Mouse (Mus musculus) regulatory T cell (primary cell): ENCODE results near the gene Stfa1.
"Not testable (repeated sequence)": the region's sequence is repeated elsewhere in the genome, so short reads cannot be mapped to it uniquely, and the experiment has no call there.

Experiments
- in situ Hi-C: fragments of 300-600 bp; cut with MboI, MseI; formaldehyde crosslinking; loops from one replicate; pipeline ENCODE4 v1.15.1; 2025; ENCODE audit warnings: high pct_unique_total_duplicates

The Stfa1 gene

GRCm38 (mm10) chr16:36276796-36277195 lies at the start of gene Stfa1:
Gene Stfa1 (plus strand): TSS chr16:36276951.
- in situ Hi-C loops: loop anchor here (5.0 kb wide), 1 partner anchor 91 kb away; the partner anchor contains the start of gene BC100530

DNA sequence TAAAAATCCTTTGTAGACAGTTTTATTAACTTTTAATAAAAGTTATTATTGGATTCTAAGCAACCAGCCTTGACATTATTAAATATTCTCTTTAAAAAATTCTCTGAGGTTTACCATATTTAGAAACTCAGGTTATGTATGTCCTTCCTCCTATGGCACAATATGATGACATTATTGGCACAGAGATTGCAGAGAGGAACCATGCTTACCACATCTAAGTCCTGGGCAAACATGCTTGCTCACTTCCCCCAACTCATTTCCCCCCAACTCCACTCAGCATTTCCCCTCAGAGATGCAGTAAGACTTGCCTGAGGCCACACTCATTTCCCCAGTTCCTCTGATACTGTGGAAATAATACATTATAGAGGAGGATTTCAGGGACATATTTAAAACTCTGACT lies 16.2 kb upstream of the Stfa1 start:
- in situ Hi-C loops: not testable (repeated sequence)

GRCm38 (mm10) chr16:36289140-36289539 lies 12.4 kb downstream of the Stfa1 start:
- in situ Hi-C loops: no loop called here

- in situ Hi-C loops: no loop called here
Measured at GRCm38 (mm10) chr16:36307631-36308030, 30.9 kb downstream of the Stfa1 start.

- in situ Hi-C loops: not testable (repeated sequence)
Measured at GRCm38 (mm10) chr16:36316111-36316510, 39.4 kb downstream of the Stfa1 start.

DNA sequence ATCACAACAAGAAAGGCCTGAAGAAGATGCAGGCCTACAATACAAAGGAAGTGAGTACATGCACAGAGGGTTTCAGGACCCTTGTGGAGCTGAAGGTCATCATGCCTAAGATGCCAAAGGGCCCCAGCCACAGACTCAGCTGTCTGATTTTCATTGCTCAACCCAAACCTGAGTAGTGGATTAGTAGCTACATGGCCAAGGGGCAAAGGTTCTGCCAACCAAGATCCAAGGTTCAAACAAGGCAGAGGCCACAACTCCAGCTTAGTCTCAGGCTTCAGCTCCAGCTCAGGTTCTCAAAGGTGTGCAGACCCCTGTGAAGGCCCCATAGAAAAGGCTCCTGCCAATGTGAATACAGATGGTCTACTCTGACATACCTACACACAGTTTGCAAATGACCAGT lies 42.5 kb downstream of the Stfa1 start:
- in situ Hi-C loops: no loop called here

DNA sequence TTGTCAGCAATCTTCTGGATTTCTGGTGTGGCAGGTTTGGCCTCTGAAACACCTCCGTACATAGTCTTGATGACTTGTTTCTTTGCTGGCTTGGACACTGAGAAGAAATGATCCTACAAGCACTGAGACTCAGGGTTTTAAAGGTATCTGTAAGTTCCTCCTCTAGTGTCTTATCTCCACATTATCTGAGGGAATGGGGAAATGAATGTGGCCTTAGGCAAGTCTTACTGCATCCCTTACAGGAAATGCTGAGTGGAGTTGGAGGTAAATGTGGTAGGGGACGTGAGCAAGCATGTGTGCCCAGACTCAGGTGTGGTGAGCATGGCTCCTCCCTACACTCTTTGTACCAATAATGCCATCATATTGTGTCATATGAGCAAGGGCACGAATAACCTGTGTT lies 57.5 kb downstream of the Stfa1 start, which contains the start of gene BC117090:
Gene BC117090, minus strand, starts transcription at position 101 of the 400 bp plus-strand sequence.
- in situ Hi-C loops: no loop called here
